Mouse (Mus musculus) liver, postnatal 0 days (tissue): ENCODE measurements around the gene Mef2d. TPM values are rescaled to one million over a fixed set of nuclear protein-coding genes. Genes with fewer than 3 reads are reported as not detected.
A peak's percentile ranks its signal among the peaks of the same experiment; 100 is the strongest.

ENCODE experiments used
- ATAC-seq: fragments of 200-750 bp; cut with Nextera tagmentation; 2 replicates; pipeline ENCODE4 v1.8.0; 2017; ENCODE audit warnings: mild to moderate bottlenecking, moderate library complexity
- DNase-seq: peaks from one replicate; pipeline ENCODE4 v3.0.0-alpha.2; 2016
- H3K27ac ChIP-seq: fragments of 300-500 bp; sonication (generic); 2 replicates; pipeline ENCODE4 v1.5.1; 2014; ENCODE audit warnings: antibody characterized with exemption, moderate library complexity, mild to moderate bottlenecking, low read depth
- H3K27me3 ChIP-seq: fragments of 300-500 bp; sonication (generic); 2 replicates; pipeline ENCODE4 v1.6.1; 2014; ENCODE audit warnings: low read length, control low read depth, mixed read lengths; ENCODE audit not compliant: insufficient read depth
- H3K36me3 ChIP-seq: fragments of 300-500 bp; sonication (generic); replicated peaks from 2 replicates; pipeline ENCODE4 v1.6.1; 2014; ENCODE audit warnings: mild to moderate bottlenecking, control low read depth, low read length, moderate library complexity, mixed read lengths; ENCODE audit not compliant: insufficient read depth
- H3K4me1 ChIP-seq: fragments of 300-500 bp; sonication (generic); 2 replicates; pipeline ENCODE4 v1.6.1; 2014; ENCODE audit warnings: antibody characterized with exemption, mild to moderate bottlenecking, control low read depth; ENCODE audit not compliant: insufficient read depth
- H3K4me2 ChIP-seq: fragments of 300-500 bp; sonication (generic); 2 replicates; pipeline ENCODE4 v1.6.1; 2014; ENCODE audit warnings: low read depth, mild to moderate bottlenecking, low read length, moderate library complexity, mixed read lengths
- H3K4me3 ChIP-seq: fragments of 300-500 bp; sonication (generic); 2 replicates; pipeline ENCODE4 v1.5.1; 2014; ENCODE audit warnings: low read depth, low read length
- H3K9ac ChIP-seq: fragments of 300-500 bp; sonication (generic); replicated peaks from 2 replicates; pipeline ENCODE4 v1.6.1; 2014; ENCODE audit warnings: mild to moderate bottlenecking, moderate library complexity
- H3K9me3 ChIP-seq: fragments of 300-500 bp; sonication (generic); 2 replicates; pipeline ENCODE4 v1.6.1; 2016; ENCODE audit warnings: mild to moderate bottlenecking, control low read depth, low read length, mixed read lengths
- CTCF ChIP-seq: sonication (generic); IDR thresholded peaks from 2 replicates; pipeline ENCODE4 v1.5.1; 2016; ENCODE audit warnings: antibody characterized with exemption, low read depth
- EP300 ChIP-seq: IDR thresholded peaks from 2 replicates; pipeline ENCODE4 v1.6.1; 2016; ENCODE audit warnings: antibody characterized with exemption, low read depth, mild to moderate bottlenecking
- WGBS: fragments of 180-500 bp; shearing (Covaris S2); extraction: QIAGEN DNeasy Blood & Tissue Kit; methylation state at CpG from one replicate; pipeline ENCODE4 v1.1.7; 2014; ENCODE audit not compliant: insufficient replicate concordance; 5-methylcytosine and 5-hydroxymethylcytosine counted together
- polyA plus RNA-seq: library from polyadenylated mRNA; unstranded; fragments of >200 nt; fragmentation: Nextera tagmentation; extraction: Ambion mirVana; gene quantifications from 2 replicates; pipeline ENCODE4 v1.2.1, GENCODE M21; 2015

Mef2d gene
- polyA plus RNA-seq, 1 experiment from 2014 or later: 5.7 TPM

DNA sequence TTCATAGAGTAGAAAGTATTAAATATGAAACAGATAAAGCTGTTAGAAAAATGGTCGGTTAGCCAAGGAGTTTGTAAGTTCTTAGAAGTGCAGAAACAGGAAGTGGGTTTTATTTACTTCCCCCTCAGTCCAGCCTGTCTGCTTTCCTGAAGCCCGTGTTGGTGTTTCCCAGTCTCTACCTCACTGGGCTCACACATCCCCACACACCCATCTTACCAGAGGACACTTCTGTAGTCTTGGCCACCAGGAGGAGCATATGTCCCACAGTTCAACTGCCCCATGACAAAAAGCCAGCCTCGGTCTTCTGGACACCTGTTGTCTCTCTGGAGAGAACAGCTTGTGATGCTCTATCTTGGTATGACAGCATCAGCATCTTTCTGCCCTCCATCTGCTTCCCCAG, 49.0 kb downstream of the Mef2d start:
- Histone ChIP-seq H3K4me1 (no peaks in the 10 kb centered on the region), H3K36me3 (no peaks in the 10 kb centered on the region), H3K4me3 (no peak overlapping the region), H3K9me3 (no peaks in the 10 kb centered on the region), H3K27me3 (peaks cover 20% of the 10 kb centered on the region), H3K9ac (no peak overlapping the region), H3K4me2 (no peak overlapping the region), H3K27ac (no peak overlapping the region)
- DNase-seq: no peak
- no peak for ATAC-seq
- no peak for TF ChIP-seq EP300
- TF ChIP-seq CTCF: peak; percentile 42
- 7% methylated on average over 3 of the region's 3 CpGs for WGBS

DNA sequence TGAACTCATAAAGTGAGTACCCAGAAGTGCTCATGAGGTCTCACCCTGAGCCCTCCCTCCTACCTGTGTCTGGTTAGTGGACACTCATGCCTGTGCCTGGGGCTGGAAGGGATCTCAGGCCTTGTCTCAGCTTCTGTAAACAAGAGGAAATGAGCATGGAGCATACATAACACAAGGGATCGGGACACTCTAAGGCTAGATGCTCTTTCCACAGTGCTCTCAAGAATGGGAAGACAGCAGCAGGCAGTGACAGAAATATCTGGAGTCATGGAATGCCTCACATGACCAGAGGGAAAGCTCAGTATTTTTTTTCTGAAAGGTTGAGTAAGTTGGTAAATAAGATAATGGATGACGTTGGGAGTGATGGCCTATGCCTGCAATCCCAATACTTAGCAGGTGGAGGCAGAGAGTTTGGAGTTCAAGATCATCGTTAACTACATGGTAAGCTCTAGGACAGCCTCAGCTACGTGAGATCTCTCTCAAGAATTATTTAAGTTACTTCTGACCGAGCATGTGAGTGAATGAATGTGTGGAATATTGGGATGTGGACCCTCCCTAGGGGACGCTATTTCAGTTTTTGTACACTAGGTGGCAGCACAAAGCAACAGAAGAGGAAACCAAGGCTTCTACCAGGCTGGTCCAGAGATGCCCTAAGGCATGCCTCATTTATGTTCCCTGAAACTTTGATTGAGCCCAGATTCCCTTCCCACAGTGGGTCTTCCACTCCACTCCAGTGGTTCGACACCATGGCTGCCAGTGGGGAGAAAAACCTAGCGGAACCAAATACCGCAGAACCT, 49.8 kb downstream of the Mef2d start:
- peak; percentile 41 for DNase-seq
- WGBS: 27% methylated on average over 9 of the region's 9 CpGs
- no peak overlapping the region for H3K4me2 ChIP-seq
- no peaks in the 10 kb centered on the region for H3K4me1 ChIP-seq
- no peak for TF ChIP-seq EP300
- TF ChIP-seq CTCF: peak; percentile 83
- no peak overlapping the region for H3K9ac ChIP-seq
- peak; percentile 47; the same call in 1 of the 2 replicates for ATAC-seq
- H3K27ac ChIP-seq: no peak overlapping the region
- H3K36me3 ChIP-seq: no peaks in the 10 kb centered on the region
- H3K27me3 ChIP-seq: peaks cover 24% of the 10 kb centered on the region
- no peaks in the 10 kb centered on the region for H3K9me3 ChIP-seq
- H3K4me3 ChIP-seq: no peak overlapping the region

DNA sequence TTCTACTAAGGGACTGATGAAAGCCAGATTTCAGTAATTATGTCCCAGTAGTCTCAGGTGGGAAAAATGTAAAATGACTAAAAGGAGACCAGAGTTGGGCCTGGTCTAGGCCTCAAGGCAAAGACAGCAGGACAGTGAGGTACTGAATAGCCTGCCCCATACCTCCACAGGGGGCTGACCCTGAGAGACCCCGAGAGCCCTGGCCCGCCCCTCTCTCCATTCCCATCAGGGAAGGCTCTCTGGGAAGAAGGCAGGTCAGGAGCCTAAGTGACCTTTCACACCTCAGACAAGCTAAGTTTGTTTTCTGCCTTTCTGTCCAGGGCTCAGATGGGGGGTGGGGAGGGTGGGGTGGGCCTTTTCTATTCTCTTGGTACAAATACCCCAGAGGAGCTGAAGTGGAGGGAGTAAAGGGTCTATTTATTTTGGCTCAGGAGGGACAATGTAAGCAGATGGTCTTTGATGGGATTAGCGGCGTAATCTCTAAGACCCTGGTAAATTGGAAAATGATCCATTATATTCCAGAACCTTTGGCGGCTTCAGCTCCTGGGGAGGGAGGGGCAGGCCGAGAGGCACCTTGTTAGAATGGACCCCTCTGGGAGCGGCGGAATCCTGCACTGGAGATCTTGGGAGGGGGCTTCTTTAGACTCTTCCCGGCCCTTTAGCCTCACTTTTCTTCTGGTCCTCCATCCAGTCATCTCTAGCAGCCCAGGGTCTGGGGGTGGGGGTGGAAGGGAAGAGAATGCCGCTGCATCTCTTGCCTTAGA, 55.8 kb downstream of the Mef2d start:
- no peak overlapping the region for H3K9ac ChIP-seq
- no peak for ATAC-seq
- no peak overlapping the region for H3K27ac ChIP-seq
- H3K4me1 ChIP-seq: 0 out of 2 replicates have a peak, but pooled peaks cover 4% of the 10 kb centered on the region
- no peak for TF ChIP-seq EP300
- no peak for TF ChIP-seq CTCF
- H3K4me3 ChIP-seq: no peak overlapping the region
- no peaks in the 10 kb centered on the region for H3K36me3 ChIP-seq
- no peaks in the 10 kb centered on the region for H3K9me3 ChIP-seq
- WGBS: 19% methylated on average over 10 of the region's 10 CpGs
- peaks cover 69% of the 10 kb centered on the region for H3K27me3 ChIP-seq
- no peak for DNase-seq
- no peak overlapping the region for H3K4me2 ChIP-seq

DNA sequence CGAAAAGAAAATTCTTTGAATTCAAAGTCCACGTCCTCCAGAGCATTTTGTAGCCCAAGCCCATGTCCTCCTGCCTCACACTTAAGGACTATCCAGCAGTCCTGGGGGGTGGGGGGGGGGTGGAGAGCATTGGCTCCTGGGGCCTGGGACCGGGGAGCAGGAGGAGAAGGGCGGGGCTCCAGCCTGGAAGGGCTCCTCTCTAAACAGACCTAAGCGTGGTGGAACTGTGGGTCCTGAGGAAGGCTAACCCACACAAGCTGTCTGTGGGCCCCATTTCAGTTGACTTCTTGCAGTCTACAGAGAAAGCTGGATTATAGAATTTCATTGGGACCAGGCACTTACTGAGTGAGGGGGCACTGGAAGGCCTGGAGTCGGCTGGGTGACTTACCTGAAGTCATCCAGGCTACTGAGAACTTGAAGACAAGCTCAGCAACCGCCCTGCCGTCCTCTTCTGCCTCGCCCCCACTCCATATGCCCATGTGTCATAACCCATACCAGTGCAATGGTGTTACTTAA, 56.4 kb downstream of the Mef2d start:
- H3K4me2 ChIP-seq: no peak overlapping the region
- WGBS: 5% methylated on average over 9 of the region's 9 CpGs
- H3K27me3 ChIP-seq: peaks cover 75% of the 10 kb centered on the region
- H3K9me3 ChIP-seq: no peaks in the 10 kb centered on the region
- DNase-seq: no peak
- TF ChIP-seq EP300 (no peak), CTCF (no peak)
- H3K4me3 ChIP-seq: no peak overlapping the region
- no peak overlapping the region for H3K9ac ChIP-seq
- H3K36me3 ChIP-seq: no peaks in the 10 kb centered on the region
- H3K4me1 ChIP-seq: 0 out of 2 replicates have a peak, but pooled peaks cover 4% of the 10 kb centered on the region
- no peak for ATAC-seq
- H3K27ac ChIP-seq: no peak overlapping the region

DNA sequence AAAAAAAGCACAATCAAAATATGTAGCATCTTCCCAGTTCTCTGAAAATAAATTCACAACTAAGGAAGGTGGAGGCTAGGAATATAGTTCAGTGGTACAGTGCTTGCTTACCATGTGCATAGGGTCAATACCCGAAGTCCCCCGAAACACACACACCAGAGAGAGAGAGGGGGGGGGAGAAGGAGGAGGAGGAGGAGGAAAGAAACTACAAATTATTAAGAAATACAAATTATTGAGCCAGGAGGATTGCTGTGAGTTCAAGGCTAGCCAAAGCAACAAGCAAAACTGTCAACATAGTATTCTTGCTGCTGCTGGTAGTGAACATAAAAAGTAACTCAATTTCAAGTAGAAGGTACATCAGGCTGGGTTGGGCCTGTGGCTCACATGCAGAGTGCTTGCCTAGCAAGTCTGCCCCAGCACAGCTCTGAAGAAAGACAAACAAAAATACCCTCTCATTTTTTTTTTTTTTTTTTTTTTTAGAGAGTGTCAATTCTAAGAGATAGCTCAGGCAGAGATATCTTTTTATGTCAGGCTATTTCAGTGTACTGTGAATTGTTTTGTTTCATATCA, 57.5 kb downstream of the Mef2d start:
- DNase-seq: no peak
- WGBS: 29% methylated on average over 2 of the region's 2 CpGs
- Histone ChIP-seq H3K9ac (no peak overlapping the region), H3K4me3 (no peak overlapping the region), H3K4me1 (0 out of 2 replicates have a peak, but pooled peaks cover 4% of the 10 kb centered on the region), H3K36me3 (no peaks in the 10 kb centered on the region), H3K9me3 (no peaks in the 10 kb centered on the region), H3K27me3 (peaks cover 82% of the 10 kb centered on the region), H3K27ac (no peak overlapping the region), H3K4me2 (no peak overlapping the region)
- no peak for TF ChIP-seq EP300
- no peak for TF ChIP-seq CTCF
- ATAC-seq: no peak
